Mouse (Mus musculus) neural tube, embryonic 15.5 days (tissue): ENCODE measurements around the gene Zfp62. TPM values are rescaled to one million over a fixed set of nuclear protein-coding genes. Genes with fewer than 3 reads are reported as not detected.

ENCODE experiments used
- ATAC-seq: fragments of 200-750 bp; cut with Nextera tagmentation; 2 replicates; pipeline ENCODE4 v1.8.0; 2017; ENCODE audit warnings: mild to moderate bottlenecking, moderate TSS enrichment, moderate library complexity; ENCODE audit not compliant: low FRiP score
- H3K27ac ChIP-seq: fragments of 300-500 bp; sonication (generic); replicated peaks from 2 replicates; pipeline ENCODE4 v1.5.1; 2015; ENCODE audit warnings: mild to moderate bottlenecking, inconsistent platforms
- H3K27me3 ChIP-seq: fragments of 300-500 bp; sonication (generic); replicated peaks from 2 replicates; pipeline ENCODE4 v1.6.1; 2015; ENCODE audit warnings: inconsistent platforms
- H3K36me3 ChIP-seq: fragments of 300-500 bp; sonication (generic); 2 replicates; pipeline ENCODE4 v1.6.1; 2015; ENCODE audit warnings: inconsistent platforms
- H3K4me1 ChIP-seq: fragments of 300-500 bp; sonication (generic); 2 replicates; pipeline ENCODE4 v1.6.1; 2015; ENCODE audit warnings: inconsistent platforms
- H3K4me2 ChIP-seq: fragments of 300-500 bp; sonication (generic); 2 replicates; pipeline ENCODE4 v1.6.1; 2015; ENCODE audit warnings: inconsistent platforms, mild to moderate bottlenecking, moderate library complexity
- H3K4me3 ChIP-seq: fragments of 300-500 bp; sonication (generic); replicated peaks from 2 replicates; pipeline ENCODE4 v1.5.1; 2015; ENCODE audit warnings: mild to moderate bottlenecking, inconsistent platforms
- H3K9ac ChIP-seq: fragments of 300-500 bp; sonication (generic); replicated peaks from 2 replicates; pipeline ENCODE4 v1.6.1; 2015; ENCODE audit warnings: mild to moderate bottlenecking, inconsistent platforms
- H3K9me3 ChIP-seq: fragments of 300-500 bp; sonication (generic); replicated peaks from 2 replicates; pipeline ENCODE4 v1.6.1; 2016; ENCODE audit warnings: inconsistent platforms
- WGBS: fragments of 180-500 bp; shearing (Covaris S2); methylation state at CpG from one replicate; pipeline ENCODE4 v1.1.7; 2015; ENCODE audit warnings: mixed read lengths; 5-methylcytosine and 5-hydroxymethylcytosine counted together
- polyA plus RNA-seq: library from polyadenylated mRNA; unstranded; fragments of >200 nt; fragmentation: Nextera tagmentation; extraction: Ambion mirVana; gene quantifications from 2 replicates; pipeline ENCODE4 v1.2.1, GENCODE M21; 2015

The Zfp62 gene
- polyA plus RNA-seq, 1 experiment from 2014 or later = 33.6 TPM

GRCm38 (mm10) chr11:49243727-49244594 is 40.9 kb downstream of the Zfp62 start, which contains the start of gene Mgat1:
Gene Mgat1, plus strand, starts transcription at chr11:49244191.
- H3K9me3 ChIP-seq = no peaks in the 10 kb centered on the region
- peak within 1 kb of the TSS; percentile 82 for H3K9ac ChIP-seq
- peaks cover 37% of the 10 kb centered on the region for H3K4me1 ChIP-seq
- peak within 1 kb of the TSS; percentile 78 for H3K4me2 ChIP-seq
- H3K27me3 ChIP-seq = no peaks in the 10 kb centered on the region
- peak; percentile 97 for ATAC-seq
- under 1% methylated on average over 53 of the region's 60 CpGs for WGBS
- peak within 1 kb of the TSS; percentile 95 for H3K27ac ChIP-seq
- peak within 1 kb of the TSS; percentile 76 for H3K4me3 ChIP-seq
- H3K36me3 ChIP-seq = no peaks in the 10 kb centered on the region

- no peaks in the 10 kb centered on the region for H3K9me3 ChIP-seq
- peak overlapping the region; percentile 82 for H3K9ac ChIP-seq
- peak overlapping the region; percentile 76 for H3K4me3 ChIP-seq
- 3% methylated on average over 4 of the region's 4 CpGs for WGBS
- H3K4me2 ChIP-seq = peak overlapping the region; percentile 78
- H3K27me3 ChIP-seq = no peaks in the 10 kb centered on the region
- ATAC-seq = no peak; the same call in 1 of the 2 replicates
- peaks cover 41% of the 10 kb centered on the region for H3K4me1 ChIP-seq
- H3K36me3 ChIP-seq = no peaks in the 10 kb centered on the region
- H3K27ac ChIP-seq = peak overlapping the region; percentile 95
Observed at GRCm38 (mm10) chr11:49244595-49244930, 41.5 kb downstream of the Zfp62 start.

GRCm38 (mm10) chr11:49245176-49245575 is 42.1 kb downstream of the Zfp62 start:
- 27% methylated on average over 7 of the region's 7 CpGs for WGBS
- Histone ChIP-seq H3K4me3 (peak overlapping the region; percentile 76; the same call in 1 of the 2 replicates), H3K36me3 (no peaks in the 10 kb centered on the region), H3K27me3 (no peaks in the 10 kb centered on the region), H3K4me1 (peaks cover 47% of the 10 kb centered on the region), H3K9ac (0 out of 2 replicates have a peak overlapping the region, but pooled peaks have one; percentile 82), H3K4me2 (peak overlapping the region; percentile 78), H3K9me3 (no peaks in the 10 kb centered on the region), H3K27ac (peak overlapping the region; percentile 95; the same call in 1 of the 2 replicates)
- ATAC-seq = no peak

- Histone ChIP-seq H3K9me3 (no peaks in the 10 kb centered on the region), H3K27ac (no peak overlapping the region), H3K36me3 (no peaks in the 10 kb centered on the region), H3K4me2 (peak overlapping the region; percentile 78), H3K9ac (no peak overlapping the region), H3K4me3 (0 out of 2 replicates have a peak overlapping the region, but pooled peaks have one; percentile 76), H3K27me3 (no peaks in the 10 kb centered on the region), H3K4me1 (peaks cover 53% of the 10 kb centered on the region)
- WGBS = 45% methylated on average over 12 of the region's 12 CpGs
- no peak for ATAC-seq
Observed at GRCm38 (mm10) chr11:49245634-49246415, 42.7 kb downstream of the Zfp62 start.

- no peak overlapping the region for H3K4me2 ChIP-seq
- no peak overlapping the region for H3K9ac ChIP-seq
- peaks cover 60% of the 10 kb centered on the region for H3K4me1 ChIP-seq
Observed at GRCm38 (mm10) chr11:49246523-49246922, 43.4 kb downstream of the Zfp62 start.

GRCm38 (mm10) chr11:49247255-49247654 is 44.2 kb downstream of the Zfp62 start:
- Histone ChIP-seq H3K27me3 (no peaks in the 10 kb centered on the region), H3K9me3 (no peaks in the 10 kb centered on the region), H3K9ac (no peak overlapping the region), H3K36me3 (no peaks in the 10 kb centered on the region), H3K27ac (no peak overlapping the region), H3K4me3 (no peak overlapping the region), H3K4me1 (peaks cover 65% of the 10 kb centered on the region), H3K4me2 (no peak overlapping the region)
- 44% methylated on average over 2 of the region's 2 CpGs for WGBS
- no peak for ATAC-seq

More at GRCm38 (mm10) chr11:49246523-49246922, 43.4 kb downstream of the Zfp62 start:
- Histone ChIP-seq H3K9me3 (no peaks in the 10 kb centered on the region), H3K4me3 (no peak overlapping the region), H3K27ac (no peak overlapping the region), H3K27me3 (no peaks in the 10 kb centered on the region), H3K36me3 (no peaks in the 10 kb centered on the region)
- ATAC-seq = no peak
- 84% methylated on average over 4 of the region's 4 CpGs for WGBS

- WGBS = 66% methylated on average over 6 of the region's 6 CpGs
- Histone ChIP-seq H3K4me2 (no peak overlapping the region), H3K9me3 (no peaks in the 10 kb centered on the region), H3K27ac (no peak overlapping the region), H3K4me1 (peaks cover 59% of the 10 kb centered on the region), H3K27me3 (no peaks in the 10 kb centered on the region), H3K4me3 (no peak overlapping the region), H3K9ac (no peak overlapping the region), H3K36me3 (0 out of 2 replicates have a peak, but pooled peaks cover 5% of the 10 kb centered on the region)
- no peak for ATAC-seq
Observed at GRCm38 (mm10) chr11:49248226-49248973, 45.3 kb downstream of the Zfp62 start.

- Histone ChIP-seq H3K36me3 (0 out of 2 replicates have a peak, but pooled peaks cover 5% of the 10 kb centered on the region), H3K9me3 (no peaks in the 10 kb centered on the region), H3K4me3 (no peak overlapping the region), H3K27me3 (no peaks in the 10 kb centered on the region), H3K27ac (no peak overlapping the region), H3K4me1 (peaks cover 59% of the 10 kb centered on the region), H3K9ac (no peak overlapping the region), H3K4me2 (no peak overlapping the region)
- ATAC-seq = no peak
- 78% methylated on average over 6 of the region's 6 CpGs for WGBS
Observed at GRCm38 (mm10) chr11:49248974-49249700, 46.0 kb downstream of the Zfp62 start.

- no peak for ATAC-seq
- peak overlapping the region; percentile 83 for H3K27ac ChIP-seq
- H3K4me2 ChIP-seq = peak overlapping the region; percentile 88
- no peaks in the 10 kb centered on the region for H3K9me3 ChIP-seq
- peaks cover 54% of the 10 kb centered on the region for H3K4me1 ChIP-seq
- H3K36me3 ChIP-seq = peaks cover 7% of the 10 kb centered on the region; the same call in 1 of the 2 replicates
- WGBS = 29% methylated on average over 10 of the region's 10 CpGs
- H3K9ac ChIP-seq = peak overlapping the region; percentile 74
- no peaks in the 10 kb centered on the region for H3K27me3 ChIP-seq
- peak overlapping the region; percentile 67 for H3K4me3 ChIP-seq
Observed at GRCm38 (mm10) chr11:49249811-49250421, 46.8 kb downstream of the Zfp62 start.
